Mouse (Mus musculus): ENCODE measurements at regions not wholly inside any gene's neighbourhood (a gene's known extent, or its start where the extent isn't known, plus 50 kb on each side); places are given as distances from the start of the nearest gene placed in this dataset.

DNA sequence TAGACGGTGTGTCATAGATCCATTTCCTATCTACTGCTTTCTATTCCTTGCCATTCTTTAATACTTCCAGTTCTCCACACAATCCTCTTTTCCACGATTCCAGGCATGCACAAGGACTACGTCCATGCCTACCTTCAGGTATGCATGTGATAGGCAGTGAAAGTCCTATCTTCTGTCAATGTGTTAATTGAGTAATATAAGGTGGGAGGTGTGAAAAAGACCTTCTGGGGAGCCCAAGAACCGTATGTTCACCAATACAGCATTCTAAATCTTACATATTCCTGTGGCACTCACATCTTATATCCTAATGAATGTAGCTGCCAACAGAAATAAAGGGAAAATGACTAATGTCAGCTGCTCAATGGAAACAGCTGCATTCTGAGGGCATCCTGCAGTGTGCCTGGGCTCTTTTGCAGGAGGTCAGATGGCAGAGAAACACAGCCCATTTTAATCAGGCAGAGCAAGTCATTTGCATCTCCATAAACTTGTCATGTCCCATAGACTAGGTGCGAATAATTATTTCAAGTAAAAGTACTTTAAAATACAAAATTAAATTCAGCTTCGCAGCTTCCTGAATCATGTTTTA lies 224.1 kb upstream of the Cwc22 start:
- Histone ChIP-seq H3K4me3 (ENCODE audit: low read depth, low read length) (no peak overlapping the region), H3K9me3 (ENCODE audit: control insufficient read depth, low read length) (no peaks in the 10 kb centered on the region), H3K27ac (replicated peaks) (no peak overlapping the region), H3K36me3 (ENCODE audit: control insufficient read depth, insufficient read depth, low read length) (no peaks in the 10 kb centered on the region), H3K4me1 (replicated peaks; ENCODE audit: control insufficient read depth, insufficient read depth) (no peaks in the 10 kb centered on the region), H3K27me3 (ENCODE audit: control insufficient read depth, insufficient read depth, low read length) (no peaks in the 10 kb centered on the region), H3K4me2 (replicated peaks; ENCODE audit: low read depth) (no peak overlapping the region), H3K9ac (ENCODE audit: low read length) (no peak overlapping the region)
- no peak for TF ChIP-seq EP300 (optimal IDR thresholded peaks at IDR 0.05)
- TF ChIP-seq CTCF (IDR thresholded peaks at IDR 0.05; ENCODE audit: low read depth) = no peak
- no peak for DNase-seq (ENCODE audit: low spot score)
- WGBS = 81% methylated on average over 6 of the region's 6 CpGs
- no peak for ATAC-seq (ENCODE audit: low FRiP score, low TSS enrichment)

DNA sequence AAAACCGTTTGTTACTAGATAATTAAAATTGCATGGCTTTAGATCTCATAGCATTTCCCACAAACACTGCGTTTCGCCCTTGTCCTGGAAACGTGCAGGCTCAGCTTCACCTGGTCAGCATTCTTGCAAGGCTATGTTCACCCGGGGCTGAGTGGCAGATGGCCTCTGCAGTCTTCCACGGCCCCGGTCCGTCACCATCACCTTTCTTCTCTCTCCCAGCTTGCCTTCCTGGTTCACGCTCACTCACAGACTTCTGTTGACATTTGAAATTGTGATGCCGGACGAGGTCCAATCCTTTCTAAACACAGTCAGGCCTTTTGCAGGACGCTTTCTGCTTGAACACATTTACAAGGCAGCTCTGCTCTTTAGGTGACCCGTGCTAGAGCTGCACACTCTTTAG lies 219.3 kb upstream of the Cwc22 start:
- Histone ChIP-seq H3K4me2 (replicated peaks; ENCODE audit: low read depth) (no peak overlapping the region), H3K4me3 (ENCODE audit: low read depth, low read length) (no peak overlapping the region), H3K4me1 (replicated peaks; ENCODE audit: control insufficient read depth, insufficient read depth) (no peaks in the 10 kb centered on the region), H3K9me3 (ENCODE audit: control insufficient read depth, low read length) (no peaks in the 10 kb centered on the region), H3K36me3 (ENCODE audit: control insufficient read depth, insufficient read depth, low read length) (no peaks in the 10 kb centered on the region), H3K27ac (replicated peaks) (no peak overlapping the region), H3K9ac (ENCODE audit: low read length) (no peak overlapping the region), H3K27me3 (ENCODE audit: control insufficient read depth, insufficient read depth, low read length) (no peaks in the 10 kb centered on the region)
- no peak for TF ChIP-seq CTCF (IDR thresholded peaks at IDR 0.05; ENCODE audit: low read depth)
- TF ChIP-seq EP300 (optimal IDR thresholded peaks at IDR 0.05) = no peak
- DNase-seq (ENCODE audit: low spot score) (no peak), ATAC-seq (ENCODE audit: low FRiP score, low TSS enrichment) (no peak)
- 59% methylated on average over 13 of the region's 13 CpGs for whole genome bisulfite sequencing

DNA sequence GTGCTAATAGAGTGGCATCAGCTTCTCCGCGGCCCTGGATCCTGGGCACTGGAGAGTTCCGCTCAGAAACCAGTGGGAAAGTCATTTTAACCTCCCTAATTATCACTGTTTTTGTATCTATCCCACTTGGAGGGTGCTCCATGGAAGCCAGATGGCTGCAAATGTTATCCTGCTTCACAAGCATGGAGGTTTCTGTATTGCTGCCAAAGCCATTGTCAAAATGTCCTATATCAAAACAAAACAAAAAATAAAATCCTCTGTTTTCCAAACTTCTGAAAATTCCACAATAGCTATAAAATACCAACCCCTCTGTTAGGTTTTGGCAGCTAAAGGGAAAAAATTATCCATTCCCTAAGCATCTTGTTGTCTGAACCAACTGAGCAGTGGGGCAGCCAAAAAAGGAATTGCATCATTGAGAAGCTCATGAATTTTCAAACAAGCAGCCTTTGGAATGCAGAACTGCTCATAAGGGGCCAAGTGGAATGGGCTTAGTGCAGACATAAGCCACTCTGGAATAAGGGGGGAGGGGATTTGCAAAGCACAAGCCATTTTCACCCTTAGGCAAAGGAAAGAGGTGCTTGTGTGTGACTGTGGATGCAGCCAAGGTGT lies 213.8 kb upstream of the Cwc22 start:
- no peaks in the 10 kb centered on the region for H3K9me3 ChIP-seq (ENCODE audit: control insufficient read depth, low read length)
- TF ChIP-seq CTCF (IDR thresholded peaks at IDR 0.05; ENCODE audit: low read depth) (no peak), EP300 (optimal IDR thresholded peaks at IDR 0.05) (no peak)
- H3K36me3 ChIP-seq (ENCODE audit: control insufficient read depth, insufficient read depth, low read length) = no peaks in the 10 kb centered on the region
- no peaks in the 10 kb centered on the region for H3K27me3 ChIP-seq (ENCODE audit: control insufficient read depth, insufficient read depth, low read length)
- H3K9ac ChIP-seq (ENCODE audit: low read length) = no peak overlapping the region
- WGBS = 67% methylated on average over 3 of the region's 3 CpGs
- peak overlapping the region; percentile 61; the same call in 1 of the 2 replicates for H3K27ac ChIP-seq (replicated peaks)
- H3K4me3 ChIP-seq (ENCODE audit: low read depth, low read length) = no peak overlapping the region
- ATAC-seq (ENCODE audit: low FRiP score, low TSS enrichment) (no peak), DNase-seq (ENCODE audit: low spot score) (no peak)
- H3K4me2 ChIP-seq (replicated peaks; ENCODE audit: low read depth) = no peak overlapping the region
- H3K4me1 ChIP-seq (replicated peaks; ENCODE audit: control insufficient read depth, insufficient read depth) = no peaks in the 10 kb centered on the region

GRCm38 (mm10) chr2:78110335-78110734 lies 164.2 kb upstream of the Cwc22 start:
- WGBS = 80% methylated on average over 3 of the region's 3 CpGs
- no peak overlapping the region for H3K4me2 ChIP-seq (replicated peaks; ENCODE audit: low read depth)
- H3K4me1 ChIP-seq (replicated peaks; ENCODE audit: control insufficient read depth, insufficient read depth) = no peaks in the 10 kb centered on the region
- TF ChIP-seq EP300 (optimal IDR thresholded peaks at IDR 0.05) (no peak), CTCF (IDR thresholded peaks at IDR 0.05; ENCODE audit: low read depth) (no peak)
- no peak overlapping the region for H3K9ac ChIP-seq (ENCODE audit: low read length)
- no peaks in the 10 kb centered on the region for H3K9me3 ChIP-seq (ENCODE audit: control insufficient read depth, low read length)
- no peak for ATAC-seq (ENCODE audit: low FRiP score, low TSS enrichment)
- no peaks in the 10 kb centered on the region for H3K36me3 ChIP-seq (ENCODE audit: control insufficient read depth, insufficient read depth, low read length)
- H3K27ac ChIP-seq (replicated peaks) = no peak overlapping the region
- H3K27me3 ChIP-seq (ENCODE audit: control insufficient read depth, insufficient read depth, low read length) = no peaks in the 10 kb centered on the region
- no peak for DNase-seq (ENCODE audit: low spot score)
- H3K4me3 ChIP-seq (ENCODE audit: low read depth, low read length) = no peak overlapping the region

DNA sequence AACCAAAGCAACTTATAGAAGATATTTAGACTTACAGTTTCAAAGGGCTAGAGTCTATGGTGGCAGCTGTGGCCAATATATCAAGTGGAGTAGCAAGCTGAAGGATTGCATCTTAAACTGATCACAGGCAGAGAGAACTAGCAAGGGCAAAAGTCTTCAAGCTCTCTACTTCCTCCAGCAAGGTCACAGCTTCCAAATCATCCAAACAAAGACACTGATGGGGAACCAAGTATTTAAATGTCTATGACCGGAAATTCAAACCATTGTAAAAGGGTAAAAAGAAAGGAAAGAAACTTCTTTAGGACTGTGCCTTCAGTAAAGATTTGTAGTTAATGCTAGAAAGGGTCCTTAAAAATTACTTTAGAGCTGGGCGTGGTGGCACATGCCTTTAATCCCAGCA lies 149.4 kb upstream of the Cwc22 start:
- no peak for TF ChIP-seq EP300 (optimal IDR thresholded peaks at IDR 0.05)
- no peak for TF ChIP-seq CTCF (IDR thresholded peaks at IDR 0.05; ENCODE audit: low read depth)
- Histone ChIP-seq H3K9ac (ENCODE audit: low read length) (no peak overlapping the region), H3K27me3 (ENCODE audit: control insufficient read depth, insufficient read depth, low read length) (no peaks in the 10 kb centered on the region), H3K4me2 (replicated peaks; ENCODE audit: low read depth) (no peak overlapping the region), H3K4me3 (ENCODE audit: low read depth, low read length) (no peak overlapping the region), H3K27ac (replicated peaks) (no peak overlapping the region), H3K4me1 (replicated peaks; ENCODE audit: control insufficient read depth, insufficient read depth) (no peaks in the 10 kb centered on the region), H3K36me3 (ENCODE audit: control insufficient read depth, insufficient read depth, low read length) (no peaks in the 10 kb centered on the region), H3K9me3 (ENCODE audit: control insufficient read depth, low read length) (no peaks in the 10 kb centered on the region)
- no peak for DNase-seq (ENCODE audit: low spot score)
- no peak for ATAC-seq (ENCODE audit: low FRiP score, low TSS enrichment)
- WGBS = 91% methylated on average over 2 of the region's 2 CpGs

GRCm38 (mm10) chr2:78094921-78095320 lies 148.7 kb upstream of the Cwc22 start:
- ATAC-seq (ENCODE audit: low FRiP score, low TSS enrichment) (no peak), DNase-seq (ENCODE audit: low spot score) (no peak)
- H3K9ac ChIP-seq (ENCODE audit: low read length) = no peak overlapping the region
- H3K27ac ChIP-seq (replicated peaks) = no peak overlapping the region
- H3K36me3 ChIP-seq (ENCODE audit: control insufficient read depth, insufficient read depth, low read length) = no peaks in the 10 kb centered on the region
- H3K4me1 ChIP-seq (replicated peaks; ENCODE audit: control insufficient read depth, insufficient read depth) = no peaks in the 10 kb centered on the region
- no peak overlapping the region for H3K4me3 ChIP-seq (ENCODE audit: low read depth, low read length)
- no peaks in the 10 kb centered on the region for H3K27me3 ChIP-seq (ENCODE audit: control insufficient read depth, insufficient read depth, low read length)
- H3K4me2 ChIP-seq (replicated peaks; ENCODE audit: low read depth) = no peak overlapping the region
- TF ChIP-seq EP300 (optimal IDR thresholded peaks at IDR 0.05) (no peak), CTCF (IDR thresholded peaks at IDR 0.05; ENCODE audit: low read depth) (no peak)
- H3K9me3 ChIP-seq (ENCODE audit: control insufficient read depth, low read length) = no peaks in the 10 kb centered on the region
